Mouse (Mus musculus): ENCODE measurements around the gene Eapp. TPM values are rescaled to one million over a fixed set of nuclear protein-coding genes. Genes with fewer than 3 reads are reported as not detected.

The Eapp gene
- 28.4 TPM for total RNA-seq (2023)

GRCm38 (mm10) chr12:54695511-54696241 lies at the start of gene Eapp:
Gene Eapp, minus strand, starts transcription at chr12:54695897.

DNA sequence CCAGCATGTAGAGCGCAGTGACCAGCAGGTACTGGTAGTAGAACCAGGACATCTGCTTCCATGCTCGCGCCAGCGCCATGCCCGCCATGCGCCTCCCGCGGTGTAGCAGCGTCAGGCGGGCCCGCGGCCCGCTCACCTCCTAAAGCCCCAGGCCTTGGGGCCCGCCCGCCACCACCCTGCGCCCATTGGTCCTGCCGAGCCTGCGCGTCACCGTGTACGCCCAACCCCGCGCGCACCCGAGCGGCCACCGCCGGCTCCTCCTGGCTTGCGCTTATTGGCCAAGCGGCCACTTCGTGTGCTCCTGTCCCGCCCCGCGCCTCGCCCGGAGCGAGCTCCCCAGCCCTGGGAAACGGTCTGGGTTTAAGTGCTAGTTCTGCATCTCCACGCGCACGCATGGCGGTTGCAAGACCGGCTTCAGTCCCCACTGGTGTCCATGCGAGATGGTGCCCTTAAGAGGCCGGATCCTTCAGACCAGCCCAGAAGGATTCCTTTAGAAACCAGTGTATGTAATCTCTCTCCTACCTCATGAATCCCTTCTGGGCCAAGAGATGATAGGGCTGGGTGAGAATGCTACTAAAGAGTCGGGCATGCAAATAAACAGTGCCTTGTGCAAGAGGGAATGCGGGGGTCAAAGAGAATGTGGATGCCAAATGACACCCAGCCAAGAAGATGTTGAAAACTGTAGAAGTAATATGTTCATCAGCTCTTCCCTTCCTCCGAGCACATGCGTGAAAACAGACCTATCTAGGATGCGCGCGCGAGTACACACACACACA lies 39.1 kb downstream of the Eapp start, which contains the start of gene Sptssa:
Gene Sptssa (minus strand): TSS at position 178 of the 776 bp plus-strand sequence.

Other genes with a start within 250 kb of the Eapp start
- gene Sptssa, start 39.3 kb downstream of the Eapp start, total RNA-seq (2023): 34.2 TPM
- 58.6 TPM for gene Snx6, start 99.8 kb upstream of the Eapp start, total RNA-seq (2023)
- gene Cfl2, start 167.0 kb upstream of the Eapp start, total RNA-seq (2023): 29.3 TPM

All from CD4-positive naive resting alpha-beta T cell, adult 57 days (primary cell).